Mouse (Mus musculus) spleen, adult 2 months (tissue): Measurements from ENCODE around the gene Gpr173.
"Not testable (repeated sequence)": the region's sequence is repeated elsewhere in the genome, so short reads cannot be mapped to it uniquely, and the experiment has no call there.

Experiments
- CTCF ChIP-seq: fragments of 200-500 bp; IDR thresholded peaks from 2 replicates; pipeline ENCODE4 v1.5.1; 2011; ENCODE audit warnings: mild to moderate bottlenecking, inconsistent platforms; ENCODE audit not compliant: insufficient read depth, insufficient read length, insufficient replicate concordance; ENCODE audit errors: extremely low read depth
- POLR2A ChIP-seq: fragments of 200-500 bp; IDR thresholded peaks from 2 replicates; pipeline ENCODE4 v1.6.1; 2011; ENCODE audit warnings: low read depth, low read length, inconsistent platforms

- TF ChIP-seq POLR2A, CTCF: not testable (repeated sequence)
These were observed 32.4 kb downstream of the Gpr173 start for GRCm38 (mm10) chrX:152336123-152336522.
